Mouse (Mus musculus): ENCODE measurements around the gene Gpc5.
A peak's percentile ranks its signal among the peaks of the same experiment; 100 is the strongest.

Gene Gpc5

DNA sequence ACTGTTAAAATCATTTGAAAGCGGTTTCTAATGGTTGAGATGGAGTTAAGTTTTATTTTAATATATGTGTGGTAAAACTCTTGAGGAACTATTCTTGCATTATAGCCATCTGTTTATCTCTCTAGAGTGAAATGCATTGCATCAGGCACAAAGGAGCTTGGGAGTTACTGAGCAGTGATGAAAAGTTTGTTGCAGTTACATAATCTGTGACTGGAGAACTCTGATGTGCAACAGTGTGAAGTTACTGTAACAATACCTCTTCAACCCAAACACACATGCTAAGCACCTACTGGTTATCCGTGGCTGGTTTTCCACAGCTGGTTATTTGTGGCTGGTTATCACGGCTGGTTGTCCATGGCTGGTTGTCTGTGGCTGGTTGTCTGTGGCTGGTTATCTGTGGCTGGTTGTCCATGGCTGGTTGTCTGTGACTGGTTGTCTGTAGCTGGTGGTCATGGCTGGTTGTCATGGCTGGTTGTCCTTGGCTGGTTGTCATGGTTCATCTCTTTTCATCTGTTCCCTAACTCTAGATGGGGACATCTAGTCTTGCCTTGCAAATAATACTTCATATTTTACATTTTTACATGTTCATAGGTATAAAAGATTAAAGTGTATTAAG is 273.4 kb downstream of the Gpc5 start:
- no peak for DNase-seq (ENCODE audit: low spot score in 2 of 2)

DNA sequence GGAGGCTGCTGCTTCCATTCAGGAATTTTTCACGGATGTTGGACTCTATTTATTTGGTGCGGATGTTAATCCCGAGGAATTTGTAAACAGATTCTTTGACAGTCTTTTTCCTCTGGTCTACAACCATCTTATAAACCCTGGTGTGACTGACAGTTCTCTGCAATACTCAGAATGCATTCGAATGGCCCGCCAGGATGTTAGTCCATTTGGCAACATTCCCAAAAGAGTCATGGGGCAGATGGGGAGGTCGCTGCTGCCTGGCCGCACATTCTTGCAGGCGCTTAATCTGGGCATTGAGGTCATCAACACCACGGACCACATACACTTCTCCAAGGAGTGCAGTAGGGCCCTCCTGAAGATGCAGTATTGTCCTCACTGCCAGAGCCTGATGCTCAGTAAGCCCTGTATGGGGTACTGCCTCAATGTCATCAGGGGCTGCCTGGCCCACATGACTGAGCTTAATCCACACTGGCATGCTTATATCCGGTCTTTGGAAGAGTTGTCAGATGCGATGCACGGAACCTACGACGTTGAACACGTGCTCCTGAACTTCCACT is 277.7 kb downstream of the Gpc5 start:
- no peak for DNase-seq (ENCODE audit: low spot score in 2 of 2)

DNA sequence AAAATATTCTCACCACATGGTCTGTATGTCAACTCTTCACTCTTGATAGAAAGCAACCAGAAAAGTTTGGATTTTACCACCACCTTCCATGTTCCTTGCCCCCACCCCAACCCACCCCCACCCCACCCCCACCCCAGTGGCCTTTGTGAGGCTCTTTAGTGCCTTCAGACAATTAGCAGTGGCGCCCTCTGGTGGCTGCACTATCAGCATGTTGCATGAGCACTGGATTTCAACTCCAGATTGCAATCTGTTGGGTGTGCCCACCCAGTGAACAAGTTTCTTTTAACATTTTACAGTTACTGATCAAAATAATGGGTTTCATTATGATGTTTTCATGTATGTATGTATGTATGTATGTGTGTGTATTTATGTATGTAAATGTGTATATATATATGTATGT is 279.1 kb downstream of the Gpc5 start:
- DNase-seq (ENCODE audit: low spot score in 2 of 2): peak in 1 of 2 experiments; percentile 4

DNA sequence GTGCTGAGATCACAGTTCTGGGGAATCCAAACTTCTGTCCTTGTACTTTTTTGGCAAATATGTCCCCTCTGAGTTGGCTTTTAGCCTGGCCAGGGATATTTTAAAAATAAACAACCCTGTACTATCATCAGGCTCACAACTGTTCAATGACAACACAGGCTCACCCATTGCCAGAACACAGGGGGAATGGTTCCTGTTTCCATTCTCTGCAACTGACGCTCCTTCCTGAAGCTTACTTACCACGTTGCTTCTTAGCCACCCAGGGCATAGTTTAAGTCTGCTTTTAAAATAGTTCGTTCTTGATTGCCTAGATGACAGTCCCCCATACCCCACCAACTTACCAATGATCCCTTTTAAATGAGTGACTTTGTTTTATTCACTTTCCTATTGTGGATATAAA is 299.8 kb downstream of the Gpc5 start:
- DNase-seq (ENCODE audit: low spot score in 2 of 2): no peak

DNA sequence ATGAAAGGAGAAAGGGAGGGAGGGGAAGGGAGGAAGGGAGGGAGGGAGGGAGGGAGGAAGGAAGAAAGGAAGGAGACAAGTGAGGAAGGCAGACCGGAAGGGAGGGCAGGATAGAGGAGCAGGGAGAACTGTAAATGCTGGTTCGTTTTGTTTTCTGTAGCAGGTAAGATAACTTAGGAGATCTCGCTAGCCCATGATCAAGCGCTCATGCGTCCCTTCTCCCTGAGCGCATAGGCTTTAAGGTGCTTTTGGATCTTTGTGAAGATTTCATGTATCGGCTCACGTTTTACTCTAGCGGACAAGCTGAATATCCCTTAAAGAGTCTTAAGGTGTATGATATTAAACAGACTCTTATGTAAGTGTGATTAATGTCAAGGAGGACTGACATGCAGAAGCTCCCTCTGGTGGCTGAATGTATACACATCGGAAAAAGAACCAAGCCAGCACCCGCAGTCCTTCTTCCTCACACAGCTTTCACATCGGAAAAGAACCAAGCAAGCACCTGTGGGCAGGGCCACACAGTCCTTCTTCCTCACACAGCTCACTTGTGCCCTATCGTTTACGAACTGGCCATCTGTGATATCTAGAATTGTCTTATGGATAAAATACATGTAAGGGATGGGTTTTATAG is 301.0 kb downstream of the Gpc5 start:
- DNase-seq (ENCODE audit: low spot score in 2 of 2): no peak

DNA sequence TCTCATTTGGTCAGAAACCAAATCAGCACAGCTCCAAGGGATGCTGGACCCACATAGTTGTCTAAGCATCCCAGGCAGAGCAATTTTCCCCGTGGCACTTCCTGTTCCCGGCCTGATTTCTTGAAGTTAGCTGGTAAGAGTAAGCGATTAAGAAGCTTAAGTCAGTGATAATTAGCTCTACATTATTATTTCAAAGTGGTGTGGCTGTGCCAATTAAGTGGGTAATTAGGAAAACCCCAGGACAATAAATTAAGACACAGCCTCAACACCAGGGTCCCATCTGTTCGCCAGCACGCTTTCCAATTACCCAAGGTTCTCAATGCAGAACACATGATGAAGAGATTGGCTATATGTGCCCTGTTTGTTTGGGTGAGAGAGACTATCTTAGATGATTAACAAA is 314.6 kb downstream of the Gpc5 start:
- no peak for DNase-seq (ENCODE audit: low spot score in 2 of 2)

DNA sequence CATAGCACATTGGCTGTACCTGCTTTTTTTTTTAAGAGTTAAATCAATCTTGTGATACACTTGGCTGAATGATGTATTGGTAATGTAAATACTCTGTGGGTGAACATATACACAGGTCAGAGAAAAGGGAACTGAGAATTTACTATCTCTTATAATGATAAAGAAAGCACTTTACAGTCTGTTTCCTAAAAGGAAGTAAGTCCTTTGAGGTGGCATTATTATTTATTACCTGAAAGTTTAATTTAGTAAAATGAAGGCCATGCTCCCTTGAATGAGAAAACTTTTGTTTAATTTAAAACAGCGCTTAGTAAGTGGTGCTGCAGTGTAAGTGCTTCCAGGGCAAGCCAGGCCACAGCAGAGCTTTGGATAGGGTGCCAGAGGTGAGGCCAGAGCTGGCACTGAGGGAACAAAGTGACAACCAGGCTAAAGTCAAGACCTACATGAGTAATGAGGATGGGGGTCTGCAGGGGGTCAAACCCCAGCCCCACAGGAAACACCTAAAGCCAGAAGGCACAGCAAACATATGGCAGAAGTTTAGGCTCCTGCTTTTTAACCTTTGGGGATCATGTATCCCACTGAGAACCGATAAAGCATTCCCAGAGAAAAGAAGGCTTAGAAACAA is 315.4 kb downstream of the Gpc5 start:
- no peak for DNase-seq (ENCODE audit: low spot score in 2 of 2)

DNA sequence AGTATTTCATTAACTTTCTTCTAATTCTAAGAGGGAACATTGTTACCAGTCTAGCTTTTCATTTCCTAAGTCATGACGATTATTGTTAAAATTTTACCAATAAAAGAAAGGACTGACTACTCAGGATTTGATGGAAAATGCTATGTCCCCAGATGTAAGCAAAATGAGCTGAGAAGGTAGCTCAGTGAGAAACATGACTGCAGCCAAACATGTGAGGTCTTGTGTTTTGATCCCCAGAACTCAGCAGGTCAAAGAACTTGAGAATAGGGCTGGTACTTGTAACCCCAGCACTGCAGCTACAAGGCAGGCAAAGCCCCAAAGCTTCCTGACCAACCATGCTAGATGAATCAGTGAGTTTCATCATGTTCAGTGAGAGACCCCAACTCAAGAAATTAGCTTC is 318.9 kb downstream of the Gpc5 start:
- no peak for DNase-seq (ENCODE audit: low spot score in 2 of 2)

DNA sequence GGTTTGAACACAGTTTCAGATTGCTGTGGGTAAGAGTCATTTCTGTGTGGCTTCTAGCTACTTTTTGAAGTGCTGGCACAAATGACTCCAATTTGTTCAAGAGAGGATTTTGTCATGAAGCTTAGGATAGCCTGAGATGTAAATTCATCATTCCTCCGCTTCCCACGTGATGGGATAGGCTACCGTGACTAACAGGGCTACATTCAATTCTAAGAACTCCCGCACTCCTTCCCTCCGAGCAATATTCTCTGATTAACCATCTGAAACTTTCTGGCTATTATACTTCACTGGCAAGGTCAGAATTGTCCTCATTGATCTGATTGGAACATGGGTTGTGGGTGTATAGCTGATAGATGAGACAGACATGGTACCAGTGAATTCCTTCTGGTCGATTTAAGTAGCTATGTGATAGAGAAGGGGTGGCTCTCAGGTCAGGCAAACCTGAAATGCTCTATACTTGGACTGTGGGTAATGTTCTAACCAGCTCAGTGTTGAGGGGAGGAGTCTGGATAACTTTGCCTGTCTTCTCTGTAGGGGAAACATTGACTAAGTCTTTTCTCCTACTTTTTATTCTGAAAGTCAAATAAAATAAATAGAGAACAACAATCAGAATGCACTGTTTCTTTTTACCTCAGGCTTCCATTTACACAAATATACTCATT is 319.6 kb downstream of the Gpc5 start:
- DNase-seq (ENCODE audit: low spot score in 2 of 2): no peak

DNA sequence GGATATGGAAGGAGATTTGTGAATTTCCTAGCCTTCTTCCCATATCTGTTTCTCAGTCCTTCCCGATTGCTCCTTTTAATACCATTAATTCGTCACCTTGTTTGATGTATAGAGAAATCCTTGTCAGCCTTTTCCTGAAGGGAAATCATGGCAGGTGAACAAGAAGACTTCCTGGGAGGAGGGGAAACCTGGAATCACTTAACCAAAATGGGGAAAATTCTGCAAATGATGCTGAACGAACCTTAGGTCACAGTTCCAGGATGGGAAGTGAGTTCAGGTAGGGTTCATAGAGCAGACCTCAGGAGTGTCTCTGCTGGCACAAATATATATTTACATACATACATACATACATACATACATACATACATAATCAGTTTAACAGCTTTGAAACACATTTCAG is 320.8 kb downstream of the Gpc5 start:
- no peak for DNase-seq (ENCODE audit: low spot score in 2 of 2)

DNA sequence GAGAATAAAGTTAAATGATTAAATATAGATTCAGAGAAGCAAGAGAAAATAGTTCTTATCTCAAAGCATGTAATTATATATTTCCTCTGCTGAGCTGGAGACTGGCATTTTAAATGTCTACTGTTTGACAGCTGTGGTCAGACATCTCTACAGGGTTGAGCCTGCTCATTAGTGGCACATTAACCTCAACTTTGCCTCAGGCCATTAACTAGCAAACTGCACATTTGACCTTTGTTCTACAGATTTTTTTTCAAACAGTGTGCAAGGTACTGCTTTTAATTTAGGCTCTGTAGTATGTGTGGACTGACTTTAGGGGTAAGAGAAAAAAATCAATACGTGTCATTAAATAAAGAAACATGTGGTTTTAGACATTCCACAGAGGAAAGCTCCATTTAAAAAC is 321.4 kb downstream of the Gpc5 start:
- no peak for DNase-seq (ENCODE audit: low spot score in 2 of 2)

DNA sequence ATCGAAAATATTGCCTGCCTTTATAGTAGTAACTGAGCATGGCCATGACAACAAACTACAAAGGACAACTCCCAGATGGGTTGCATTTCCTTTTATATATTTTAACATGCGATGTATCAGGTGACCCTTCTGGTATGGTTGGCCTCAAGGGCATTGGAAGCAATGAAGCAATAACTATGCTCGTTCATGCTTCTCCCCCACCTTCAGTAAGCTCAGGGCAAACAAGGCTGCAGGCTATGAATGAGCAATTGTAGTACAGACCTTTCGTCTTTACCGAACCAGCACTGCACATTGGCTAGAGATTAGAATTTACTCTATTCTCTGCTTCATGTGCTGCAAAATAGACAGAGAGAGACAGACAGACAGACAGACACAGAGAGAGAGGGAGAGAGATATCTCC is 322.5 kb downstream of the Gpc5 start:
- DNase-seq (ENCODE audit: low spot score in 2 of 2): no peak

DNA sequence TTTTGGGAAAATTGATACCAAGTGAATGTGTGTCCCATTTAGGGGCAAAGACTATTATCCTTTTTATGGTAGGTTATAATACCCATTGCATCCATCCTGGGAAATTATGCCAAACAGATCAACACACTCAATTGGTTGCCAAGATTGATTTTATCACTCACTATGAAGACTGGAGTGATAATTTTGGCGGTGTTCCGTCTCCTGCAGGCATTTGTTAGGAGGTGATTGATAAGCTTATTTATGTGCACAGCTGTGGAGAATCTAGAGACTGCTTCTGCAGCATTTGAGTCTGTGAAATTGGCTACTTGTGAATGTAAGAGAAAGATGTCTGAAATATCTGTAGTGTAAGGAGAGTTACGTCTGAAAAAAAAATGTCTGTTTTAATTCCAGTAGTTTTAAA is 340.0 kb downstream of the Gpc5 start:
- no peak for DNase-seq (ENCODE audit: low spot score in 2 of 2)

DNA sequence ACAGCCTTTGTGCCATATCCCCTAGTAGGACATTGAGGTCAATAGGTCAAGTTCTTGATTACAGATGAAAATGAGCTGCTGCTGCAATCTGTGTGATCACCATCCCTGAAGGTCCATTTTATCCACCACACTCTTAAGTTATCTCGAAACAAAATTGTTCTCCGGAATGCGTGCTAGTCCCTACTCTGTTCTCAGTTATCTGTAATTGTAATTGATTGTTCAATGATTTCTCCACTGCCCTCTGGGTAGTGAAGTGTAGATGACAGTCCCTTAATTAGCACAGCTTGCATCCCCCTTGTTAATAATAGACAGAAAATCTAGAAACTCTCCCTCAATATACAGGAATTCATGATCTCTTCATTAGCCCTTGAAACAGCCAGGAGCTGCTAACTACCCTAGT is 340.4 kb downstream of the Gpc5 start:
- DNase-seq (ENCODE audit: low spot score in 2 of 2): no peak

DNA sequence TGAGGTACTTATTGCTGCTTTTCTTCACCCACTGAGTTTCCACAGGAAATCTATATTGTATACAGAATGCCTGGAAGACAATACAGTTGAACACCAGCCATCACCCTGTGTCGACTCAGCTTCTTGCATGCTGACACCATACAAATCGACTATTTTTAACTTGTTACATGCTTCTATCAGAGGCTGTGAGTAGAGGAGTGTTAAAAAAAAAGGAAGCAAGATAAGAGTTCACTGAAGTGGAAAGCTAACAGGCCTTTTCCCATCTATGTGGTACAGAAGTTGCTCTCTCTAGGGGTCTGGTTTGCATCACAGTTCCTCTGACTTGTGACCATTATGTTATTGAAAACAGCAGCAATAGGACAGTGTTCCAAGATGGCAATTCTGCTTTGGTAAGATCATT is 344.6 kb downstream of the Gpc5 start:
- no peak for DNase-seq (ENCODE audit: low spot score in 2 of 2)

DNA sequence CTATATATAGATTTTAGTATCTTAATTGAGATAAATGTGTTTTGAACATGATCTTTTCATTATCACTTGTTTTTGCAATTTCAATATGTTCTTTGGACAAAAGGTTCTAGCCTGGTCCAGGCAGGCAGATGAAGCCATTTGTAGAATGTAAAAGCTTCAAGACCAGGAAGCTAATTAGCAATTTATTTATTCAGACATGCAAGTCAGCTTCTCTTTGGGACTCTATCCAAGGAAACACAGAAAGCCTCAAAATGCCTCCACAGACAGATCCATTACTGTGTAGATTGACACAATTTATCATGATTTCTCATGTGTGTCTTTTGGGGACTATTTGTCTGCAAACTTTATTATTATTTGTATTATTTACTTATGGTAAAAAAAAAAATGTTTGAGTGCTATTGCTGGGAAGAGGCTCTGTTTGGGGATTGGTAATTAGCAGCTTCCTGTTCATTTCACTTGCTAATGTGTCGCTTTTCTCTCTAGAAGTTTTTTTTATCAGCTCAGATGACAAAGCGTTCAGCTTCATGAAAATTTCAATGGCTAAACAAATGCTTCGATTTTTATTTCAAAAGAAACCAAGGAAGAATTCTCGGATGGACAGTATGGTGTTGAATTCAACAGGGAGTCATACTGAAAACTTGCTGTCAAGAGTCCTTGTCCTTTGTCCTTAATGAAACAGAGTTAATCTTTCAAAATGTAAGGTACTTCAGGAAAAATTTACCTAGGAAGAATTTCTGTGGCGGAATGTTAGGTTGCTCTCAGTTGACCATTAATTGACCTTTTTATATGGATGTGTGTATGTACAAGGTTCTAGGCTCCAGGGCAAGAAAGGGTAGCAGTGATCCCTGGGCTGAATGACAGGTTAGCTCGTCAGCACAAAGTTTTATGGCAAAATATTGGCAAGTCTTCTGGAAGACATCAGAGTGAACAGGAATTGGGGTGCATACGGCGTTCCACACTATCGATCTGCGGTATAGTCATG is 353.1 kb downstream of the Gpc5 start:
- DNase-seq (ENCODE audit: low spot score in 2 of 2): no peak

DNA sequence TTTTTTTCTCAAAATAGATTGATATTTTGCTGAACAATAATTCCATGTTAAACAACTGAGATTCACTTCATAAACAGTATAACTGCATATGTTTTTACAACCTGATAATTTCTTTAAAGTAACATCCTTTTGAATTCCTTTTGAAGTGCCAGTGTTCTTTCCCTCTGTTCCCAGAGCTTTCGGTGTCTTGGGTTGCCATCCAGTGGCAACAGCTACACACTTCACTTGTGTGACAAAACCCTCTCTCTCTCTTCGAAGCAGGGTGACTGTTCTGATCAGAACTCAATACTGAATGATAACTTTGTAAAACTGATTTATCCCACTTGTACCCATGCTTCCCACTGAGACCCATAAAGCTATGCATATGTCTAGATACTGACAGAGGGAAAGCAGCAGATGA is 358.9 kb downstream of the Gpc5 start:
- DNase-seq (ENCODE audit: low spot score in 2 of 2): no peak

DNA sequence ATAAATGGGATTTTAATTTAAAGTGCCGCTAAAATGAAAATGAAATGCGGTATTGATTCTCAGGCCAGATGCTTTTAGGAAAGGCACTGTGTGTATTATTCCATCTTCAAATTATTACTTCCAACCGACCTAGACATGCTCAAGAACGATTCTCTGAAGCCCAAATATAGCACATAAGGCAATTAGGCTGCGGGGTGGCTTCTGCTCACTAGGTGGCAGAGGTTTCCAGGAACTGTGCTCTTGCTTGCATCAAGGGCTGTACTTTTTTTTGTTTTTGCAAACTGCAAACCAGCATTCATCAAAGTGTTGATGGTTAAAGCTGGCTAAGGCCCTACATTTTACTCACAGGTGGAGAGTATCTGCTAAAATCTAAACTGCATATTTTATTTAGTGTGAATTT is 375.9 kb downstream of the Gpc5 start:
- DNase-seq (ENCODE audit: low spot score in 2 of 2): no peak

DNA sequence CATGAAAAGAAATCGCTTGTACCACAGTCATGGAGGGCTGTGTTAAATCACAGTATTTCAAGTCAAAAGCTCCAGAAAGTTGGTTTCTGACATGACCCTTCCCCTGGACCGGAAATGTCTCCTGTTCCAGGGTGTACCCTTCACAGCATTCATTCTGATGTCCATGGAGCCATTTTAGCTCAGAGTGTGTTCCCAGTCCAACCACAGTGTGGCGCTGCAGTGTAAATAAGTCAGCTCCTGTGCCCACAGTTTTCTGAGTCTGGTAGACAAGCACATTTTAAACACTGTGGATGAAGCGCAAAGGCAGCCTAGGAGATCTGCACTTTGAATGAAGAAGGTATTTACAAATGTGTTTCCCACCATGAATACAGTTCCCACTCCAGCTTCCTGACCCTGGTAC is 383.2 kb downstream of the Gpc5 start:
- no peak for DNase-seq (ENCODE audit: low spot score in 2 of 2)

DNA sequence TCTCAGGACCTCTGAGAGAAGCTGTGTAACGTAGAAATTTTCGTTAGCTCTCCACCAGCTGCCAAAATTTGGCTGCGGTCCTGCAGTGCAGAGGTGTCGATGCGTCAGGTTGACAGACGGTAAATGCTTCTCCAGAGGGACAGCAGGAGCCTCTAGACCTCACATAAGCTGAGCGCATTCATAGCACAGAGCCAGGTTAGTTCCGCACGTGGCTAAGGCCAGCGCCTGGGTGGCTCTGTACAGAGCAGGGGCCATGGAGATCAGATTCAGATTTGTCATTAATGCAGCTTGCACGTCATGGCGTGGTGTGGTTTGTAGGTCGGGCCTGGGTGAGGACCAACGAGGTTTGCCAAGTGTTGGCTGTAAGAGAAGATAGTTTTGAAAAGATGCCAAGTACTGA is 385.3 kb downstream of the Gpc5 start:
- DNase-seq (ENCODE audit: low spot score in 2 of 2): no peak

DNA sequence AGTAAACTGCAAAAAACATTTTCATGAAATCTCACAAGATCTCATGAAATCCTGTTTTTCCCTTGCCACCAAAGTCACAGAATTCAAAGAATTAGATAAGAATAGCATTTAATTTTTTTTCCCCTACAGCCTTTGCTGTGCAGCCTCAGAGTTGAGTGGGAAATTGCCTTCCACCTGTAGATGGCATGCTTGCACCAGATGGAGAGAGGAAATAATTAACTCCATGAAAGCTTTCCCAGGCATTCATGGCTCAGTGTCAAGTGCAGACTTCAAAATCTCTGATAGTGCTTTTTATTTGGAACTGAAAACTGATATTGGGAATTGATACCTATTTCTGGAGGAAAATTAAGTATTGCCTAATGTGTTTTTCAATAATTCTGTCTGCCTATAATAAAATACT is 393.1 kb downstream of the Gpc5 start:
- no peak for DNase-seq (ENCODE audit: low spot score in 2 of 2)

DNA sequence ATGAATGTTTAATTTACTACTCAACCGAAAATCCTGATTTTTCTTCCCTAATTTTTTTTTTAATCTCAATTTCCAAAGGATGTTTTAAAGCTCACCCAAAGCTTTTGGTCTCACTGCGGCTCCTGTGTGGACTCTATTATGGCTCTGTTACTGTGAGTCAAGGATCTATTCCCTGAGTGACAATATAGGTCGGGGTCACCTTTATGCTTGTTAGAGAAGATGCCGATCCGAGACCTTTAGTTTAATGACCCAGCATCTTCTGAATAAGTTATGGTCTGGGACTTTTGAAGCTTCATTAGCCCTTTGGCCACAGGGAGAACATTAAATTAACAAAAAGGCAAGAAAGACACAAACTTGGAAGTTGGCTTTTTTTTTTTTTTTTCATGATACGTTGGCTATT is 408.8 kb downstream of the Gpc5 start:
- DNase-seq (ENCODE audit: low spot score in 2 of 2): no peak
